Mouse (Mus musculus): ENCODE data around the gene Frem1. TPM values are rescaled to one million over a fixed set of nuclear protein-coding genes. Genes with fewer than 3 reads are reported as not detected.

Gene Frem1
- polyA plus RNA-seq, 1 experiment from 2014 or later = 4.8 TPM

- Histone ChIP-seq H3K9me3 (ENCODE audit: control insufficient read depth, low read length) (no peaks in the 10 kb centered on the region), H3K4me1 (replicated peaks; ENCODE audit: control insufficient read depth, insufficient read depth, low read length) (no peaks in the 10 kb centered on the region), H3K4me3 (ENCODE audit: low read depth, low read length) (no peak overlapping the region), H3K27ac (ENCODE audit: low read depth, low read length) (no peak overlapping the region), H3K9ac (ENCODE audit: low read depth, low read length) (no peak overlapping the region), H3K4me2 (no peak overlapping the region), H3K36me3 (ENCODE audit: control insufficient read depth, insufficient read depth, low read length) (no peaks in the 10 kb centered on the region), H3K27me3 (replicated peaks; ENCODE audit: control insufficient read depth, insufficient read depth, low read length) (no peaks in the 10 kb centered on the region)
- ATAC-seq (replicated peaks; ENCODE audit: low FRiP score) = no peak
- 74% methylated on average over 5 of the region's 5 CpGs for WGBS
- DNase-seq (ENCODE audit: low spot score) = no peak
Measured at GRCm38 (mm10) chr4:82930079-82930478, 122.1 kb downstream of the Frem1 start.

GRCm38 (mm10) chr4:82921962-82922361 lies 130.2 kb downstream of the Frem1 start:
- DNase-seq (ENCODE audit: low spot score) (no peak), ATAC-seq (replicated peaks; ENCODE audit: low FRiP score) (no peak)
- no peaks in the 10 kb centered on the region for H3K4me1 ChIP-seq (replicated peaks; ENCODE audit: control insufficient read depth, insufficient read depth, low read length)
- H3K9ac ChIP-seq (ENCODE audit: low read depth, low read length) = no peak overlapping the region
- no peak overlapping the region for H3K4me2 ChIP-seq
- no peaks in the 10 kb centered on the region for H3K9me3 ChIP-seq (ENCODE audit: control insufficient read depth, low read length)
- no peak overlapping the region for H3K27ac ChIP-seq (ENCODE audit: low read depth, low read length)
- H3K27me3 ChIP-seq (replicated peaks; ENCODE audit: control insufficient read depth, insufficient read depth, low read length) = no peaks in the 10 kb centered on the region
- no peak overlapping the region for H3K4me3 ChIP-seq (ENCODE audit: low read depth, low read length)
- no peaks in the 10 kb centered on the region for H3K36me3 ChIP-seq (ENCODE audit: control insufficient read depth, insufficient read depth, low read length)
- WGBS = 59% methylated on average over 4 of the region's 4 CpGs

GRCm38 (mm10) chr4:82918625-82919024 lies 133.5 kb downstream of the Frem1 start:
- Histone ChIP-seq H3K27me3 (replicated peaks; ENCODE audit: control insufficient read depth, insufficient read depth, low read length) (no peaks in the 10 kb centered on the region), H3K4me3 (ENCODE audit: low read depth, low read length) (no peak overlapping the region), H3K4me2 (no peak overlapping the region), H3K4me1 (replicated peaks; ENCODE audit: control insufficient read depth, insufficient read depth, low read length) (no peaks in the 10 kb centered on the region), H3K27ac (ENCODE audit: low read depth, low read length) (no peak overlapping the region), H3K9me3 (ENCODE audit: control insufficient read depth, low read length) (no peaks in the 10 kb centered on the region), H3K36me3 (ENCODE audit: control insufficient read depth, insufficient read depth, low read length) (no peaks in the 10 kb centered on the region), H3K9ac (ENCODE audit: low read depth, low read length) (no peak overlapping the region)
- WGBS = 49% methylated on average over 2 of the region's 2 CpGs
- ATAC-seq (replicated peaks; ENCODE audit: low FRiP score) (no peak), DNase-seq (ENCODE audit: low spot score) (no peak)

GRCm38 (mm10) chr4:82916678-82917050 lies 135.5 kb downstream of the Frem1 start:
- H3K27me3 ChIP-seq (replicated peaks; ENCODE audit: control insufficient read depth, insufficient read depth, low read length) = no peaks in the 10 kb centered on the region
- no peak overlapping the region for H3K9ac ChIP-seq (ENCODE audit: low read depth, low read length)
- no peak overlapping the region for H3K27ac ChIP-seq (ENCODE audit: low read depth, low read length)
- DNase-seq (ENCODE audit: low spot score) = no peak
- H3K4me3 ChIP-seq (ENCODE audit: low read depth, low read length) = no peak overlapping the region
- H3K36me3 ChIP-seq (ENCODE audit: control insufficient read depth, insufficient read depth, low read length) = no peaks in the 10 kb centered on the region
- H3K4me1 ChIP-seq (replicated peaks; ENCODE audit: control insufficient read depth, insufficient read depth, low read length) = no peaks in the 10 kb centered on the region
- 72% methylated on average over 5 of the region's 5 CpGs for WGBS
- H3K4me2 ChIP-seq = no peak overlapping the region
- no peak for ATAC-seq (replicated peaks; ENCODE audit: low FRiP score)
- H3K9me3 ChIP-seq (ENCODE audit: control insufficient read depth, low read length) = no peaks in the 10 kb centered on the region

GRCm38 (mm10) chr4:82916003-82916677 lies 136.0 kb downstream of the Frem1 start:
- WGBS = 62% methylated on average over 14 of the region's 14 CpGs
- Histone ChIP-seq H3K4me2 (no peak overlapping the region), H3K36me3 (ENCODE audit: control insufficient read depth, insufficient read depth, low read length) (no peaks in the 10 kb centered on the region), H3K4me3 (ENCODE audit: low read depth, low read length) (no peak overlapping the region), H3K9ac (ENCODE audit: low read depth, low read length) (no peak overlapping the region), H3K4me1 (replicated peaks; ENCODE audit: control insufficient read depth, insufficient read depth, low read length) (no peaks in the 10 kb centered on the region), H3K27ac (ENCODE audit: low read depth, low read length) (no peak overlapping the region), H3K27me3 (replicated peaks; ENCODE audit: control insufficient read depth, insufficient read depth, low read length) (no peaks in the 10 kb centered on the region), H3K9me3 (ENCODE audit: control insufficient read depth, low read length) (no peaks in the 10 kb centered on the region)
- no peak for DNase-seq (ENCODE audit: low spot score)
- no peak for ATAC-seq (replicated peaks; ENCODE audit: low FRiP score)

GRCm38 (mm10) chr4:82915576-82915975 lies 136.6 kb downstream of the Frem1 start:
- H3K4me1 ChIP-seq (replicated peaks; ENCODE audit: control insufficient read depth, insufficient read depth, low read length) = no peaks in the 10 kb centered on the region
- no peaks in the 10 kb centered on the region for H3K27me3 ChIP-seq (replicated peaks; ENCODE audit: control insufficient read depth, insufficient read depth, low read length)
- ATAC-seq (replicated peaks; ENCODE audit: low FRiP score) (no peak), DNase-seq (ENCODE audit: low spot score) (no peak)
- no peak overlapping the region for H3K4me2 ChIP-seq
- H3K36me3 ChIP-seq (ENCODE audit: control insufficient read depth, insufficient read depth, low read length) = no peaks in the 10 kb centered on the region
- no peak overlapping the region for H3K27ac ChIP-seq (ENCODE audit: low read depth, low read length)
- H3K4me3 ChIP-seq (ENCODE audit: low read depth, low read length) = no peak overlapping the region
- no peaks in the 10 kb centered on the region for H3K9me3 ChIP-seq (ENCODE audit: control insufficient read depth, low read length)
- 68% methylated on average over 7 of the region's 7 CpGs for WGBS
- no peak overlapping the region for H3K9ac ChIP-seq (ENCODE audit: low read depth, low read length)

- Histone ChIP-seq H3K27ac (ENCODE audit: low read depth, low read length) (no peak overlapping the region), H3K36me3 (ENCODE audit: control insufficient read depth, insufficient read depth, low read length) (no peaks in the 10 kb centered on the region), H3K4me1 (replicated peaks; ENCODE audit: control insufficient read depth, insufficient read depth, low read length) (no peaks in the 10 kb centered on the region), H3K27me3 (replicated peaks; ENCODE audit: control insufficient read depth, insufficient read depth, low read length) (no peaks in the 10 kb centered on the region), H3K9me3 (ENCODE audit: control insufficient read depth, low read length) (no peaks in the 10 kb centered on the region), H3K9ac (ENCODE audit: low read depth, low read length) (no peak overlapping the region), H3K4me3 (ENCODE audit: low read depth, low read length) (no peak overlapping the region), H3K4me2 (no peak overlapping the region)
- ATAC-seq (replicated peaks; ENCODE audit: low FRiP score) (no peak), DNase-seq (ENCODE audit: low spot score) (no peak)
- 79% methylated on average over 11 of the region's 11 CpGs for WGBS
Measured at GRCm38 (mm10) chr4:82914601-82915143, 137.5 kb downstream of the Frem1 start.

GRCm38 (mm10) chr4:82895227-82895626 lies 156.9 kb downstream of the Frem1 start:
- Histone ChIP-seq H3K4me3 (ENCODE audit: low read depth, low read length) (no peak overlapping the region), H3K4me2 (no peak overlapping the region), H3K9me3 (ENCODE audit: control insufficient read depth, low read length) (no peaks in the 10 kb centered on the region), H3K27me3 (replicated peaks; ENCODE audit: control insufficient read depth, insufficient read depth, low read length) (no peaks in the 10 kb centered on the region), H3K36me3 (ENCODE audit: control insufficient read depth, insufficient read depth, low read length) (no peaks in the 10 kb centered on the region), H3K9ac (ENCODE audit: low read depth, low read length) (no peak overlapping the region), H3K27ac (ENCODE audit: low read depth, low read length) (no peak overlapping the region), H3K4me1 (replicated peaks; ENCODE audit: control insufficient read depth, insufficient read depth, low read length) (no peaks in the 10 kb centered on the region)
- DNase-seq (ENCODE audit: low spot score) (no peak), ATAC-seq (replicated peaks; ENCODE audit: low FRiP score) (no peak)
- 83% methylated on average over 10 of the region's 10 CpGs for WGBS

GRCm38 (mm10) chr4:82892247-82892646 lies 159.9 kb downstream of the Frem1 start:
- no peak overlapping the region for H3K27ac ChIP-seq (ENCODE audit: low read depth, low read length)
- H3K4me1 ChIP-seq (replicated peaks; ENCODE audit: control insufficient read depth, insufficient read depth, low read length) = no peaks in the 10 kb centered on the region
- no peak for ATAC-seq (replicated peaks; ENCODE audit: low FRiP score)
- H3K4me3 ChIP-seq (ENCODE audit: low read depth, low read length) = no peak overlapping the region
- DNase-seq (ENCODE audit: low spot score) = no peak
- H3K27me3 ChIP-seq (replicated peaks; ENCODE audit: control insufficient read depth, insufficient read depth, low read length) = no peaks in the 10 kb centered on the region
- H3K9ac ChIP-seq (ENCODE audit: low read depth, low read length) = no peak overlapping the region
- no peak overlapping the region for H3K4me2 ChIP-seq
- no peaks in the 10 kb centered on the region for H3K9me3 ChIP-seq (ENCODE audit: control insufficient read depth, low read length)
- 77% methylated on average over 5 of the region's 5 CpGs for WGBS
- no peaks in the 10 kb centered on the region for H3K36me3 ChIP-seq (ENCODE audit: control insufficient read depth, insufficient read depth, low read length)

Data from liver, embryonic 11.5 days (tissue).